Comparison of ENCODE assay signal across 9 mouse cellular contexts in genomic region chr2:146414484-146415291, GRCm38 (mm10).
A peak's percentile ranks its signal among the peaks of the same experiment; 100 is the strongest.
DNase-seq lines count a peak whose midpoint lies in the region; TF ChIP-seq lines count a peak whose summit lies in the region.
"Had no signal": no experiment of that assay in that cellular context is flagged by ENCODE, and none has a peak within 500 bp of the region (broad histone marks: within the 10 kb centered on the region; RNA-seq: fewer than 3 reads in every experiment).

No protein-coding gene starts in this region.

- peak; percentile 78 for DNase-seq in CH12.LX (ENCODE audit: extremely low read depth)
- DNase-seq in brain, embryonic 14.5 days (ENCODE audit: low read depth): peak; percentile 95
- DNase-seq in forebrain, embryonic 10.5 days (ENCODE audit: extremely low spot score, low spot score): peak; percentile 74
- peak; percentile 83 for DNase-seq in hindbrain, embryonic 10.5 days (ENCODE audit: low spot score)
- peak; percentile 64 to 82 for DNase-seq in layer of hippocampus, adult 8-10 months (ENCODE audit: low spot score in 2 of 2)
- peak; percentile 86 for DNase-seq in lung, postnatal 14 days
- peak; percentile 78 for DNase-seq in retina, postnatal 7 days (ENCODE audit: low read depth, low spot score)
- peak; percentile 8 to 51 for DNase-seq in urinary bladder, adult 18-20 months (ENCODE audit: low spot score in 2 of 2)

- no peak for TF ChIP-seq EP300 in CH12.LX (IDR thresholded peaks at IDR 0.05; ENCODE audit: low read length)

- WGBS in forebrain, embryonic 10.5 days: 37% methylated on average over 8 of the region's 8 CpGs
- 42% methylated on average over 8 of the region's 8 CpGs for WGBS in hindbrain, embryonic 10.5 days

- dilution Hi-C loops in CH12.LX (cut with MboI; ENCODE audit: extremely low pct_ligation_motif_present, extremely low pct_unique_long_range_greater_than_20kb, low sequenced_read_pairs): no loop called here

- no peak overlapping the region for H3K4me3 ChIP-seq in CH12.LX (replicated peaks in 1 of 3; ENCODE audit: low read depth in 2 of 3, low read length in 2 of 3, poor library complexity in 1 of 3)
- no peak overlapping the region for H3K4me3 ChIP-seq in forebrain, embryonic 10.5 days
- H3K4me3 ChIP-seq in hindbrain, embryonic 10.5 days: no peak overlapping the region
- H3K4me3 ChIP-seq: heart, embryonic 15.5 days had no signal

- H3K9ac ChIP-seq in CH12.LX (ENCODE audit: insufficient read depth, low read depth): no peak overlapping the region
- H3K9ac ChIP-seq: heart, embryonic 15.5 days had no signal

- no peak for TF ChIP-seq POLR2A in CH12.LX (IDR thresholded peaks at IDR 0.05; ENCODE audit: low read depth, low read length)
- TF ChIP-seq POLR2A in brain, embryonic 14.5 days (IDR thresholded peaks at IDR 0.05; ENCODE audit: borderline replicate concordance, extremely low read depth, insufficient read depth, insufficient read length, poor library complexity, severe bottlenecking): no peak

- H3K27ac ChIP-seq in CH12.LX (ENCODE audit: insufficient read depth, low read depth): no peak overlapping the region
- H3K27ac ChIP-seq in forebrain, embryonic 10.5 days: peak overlapping the region; percentile 4; the same call in 1 of the 2 replicates
- H3K27ac ChIP-seq in hindbrain, embryonic 10.5 days: peak overlapping the region; percentile 59
- H3K27ac ChIP-seq: heart, embryonic 15.5 days had no signal

- H3K79me2 ChIP-seq in CH12.LX (replicated peaks; ENCODE audit: control insufficient read depth, extremely low read depth, insufficient read depth, poor library complexity, severe bottlenecking): no peaks in the 10 kb centered on the region

- in situ Hi-C loops in CH12.LX (cut with MboI; ENCODE audit: low pct_ligation_motif_present, low pct_unique_long_range_greater_than_20kb, low sequenced_read_pairs): loop anchor here (10.0 kb wide), 2 partner anchors 150 to 460 kb away; no protein-coding TSS in a partner anchor

- TF ChIP-seq CTCF in CH12.LX (conservative IDR thresholded peaks at IDR 0.05 in 1 of 2, IDR thresholded peaks at IDR 0.05 in 1 of 2; ENCODE audit: low read depth in 2 of 2, low read length in 2 of 2): peak; percentile 58 to 81
- peak; percentile 88 for TF ChIP-seq CTCF in brain, embryonic 14.5 days (IDR thresholded peaks at IDR 0.05; ENCODE audit: borderline replicate concordance, extremely low read depth, insufficient read depth, insufficient read length)

- H3K4me2 ChIP-seq in CH12.LX (ENCODE audit: insufficient read depth, low read depth, poor library complexity, severe bottlenecking): no peak overlapping the region
- H3K4me2 ChIP-seq: heart, embryonic 15.5 days had no signal

- H3K27me3 ChIP-seq in CH12.LX (replicated peaks): no peaks in the 10 kb centered on the region
- H3K27me3 ChIP-seq in forebrain, embryonic 10.5 days (ENCODE audit: poor library complexity, severe bottlenecking): no peaks in the 10 kb centered on the region
- H3K27me3 ChIP-seq in hindbrain, embryonic 10.5 days (ENCODE audit: insufficient read depth, poor library complexity, severe bottlenecking): no peaks in the 10 kb centered on the region
- H3K27me3 ChIP-seq: heart, embryonic 15.5 days had no signal

- TF ChIP-seq RAD21 in CH12.LX (IDR thresholded peaks at IDR 0.05; ENCODE audit: low read depth, low read length): peak; percentile 81

- peaks cover 10 to 42% of the 10 kb centered on the region in 2 experiments for H3K4me1 ChIP-seq in CH12.LX (ENCODE audit: control insufficient read depth in 1 of 2, insufficient read depth in 2 of 2)
- H3K4me1 ChIP-seq in forebrain, embryonic 10.5 days: peaks cover 10% of the 10 kb centered on the region
- H3K4me1 ChIP-seq in hindbrain, embryonic 10.5 days (replicated peaks): peaks cover 4% of the 10 kb centered on the region; the same call in 1 of the 2 replicates
- H3K4me1 ChIP-seq: heart, embryonic 15.5 days had no signal

- peaks cover 0 to 23% of the 10 kb centered on the region in 2 experiments for H3K36me3 ChIP-seq in CH12.LX (replicated peaks in 1 of 2; ENCODE audit: control insufficient read depth in 1 of 2, insufficient read depth in 1 of 2, low read length in 1 of 2)
- peaks cover 6% of the 10 kb centered on the region for H3K36me3 ChIP-seq in forebrain, embryonic 10.5 days (replicated peaks)
- peaks cover 4% of the 10 kb centered on the region; the same call in 1 of the 2 replicates for H3K36me3 ChIP-seq in hindbrain, embryonic 10.5 days
- H3K36me3 ChIP-seq: heart, embryonic 15.5 days had no signal

- no peaks in the 10 kb centered on the region for H3K9me3 ChIP-seq in CH12.LX (replicated peaks; ENCODE audit: low read length)
- no peaks in the 10 kb centered on the region for H3K9me3 ChIP-seq in forebrain, embryonic 10.5 days
- H3K9me3 ChIP-seq in hindbrain, embryonic 10.5 days: no peaks in the 10 kb centered on the region
- H3K9me3 ChIP-seq: heart, embryonic 15.5 days had no signal

TF ChIP-seq in CH12.LX, 34 proteins besides CTCF, POLR2A, EP300 and RAD21:
- peak; percentile 17; the same call in 1 of the 2 replicates for TF ChIP-seq ZNF384 (IDR thresholded peaks at IDR 0.05; ENCODE audit: low read depth, low read length)
- TF ChIP-seq ELF1 (IDR thresholded peaks at IDR 0.05; ENCODE audit: low read depth, low read length): peak; percentile 6; the same call in 1 of the 2 replicates
- no peak for TF ChIP-seq MXI1 (IDR thresholded peaks at IDR 0.05; ENCODE audit: low read depth, low read length)
- no peak for TF ChIP-seq KAT2A (IDR thresholded peaks at IDR 0.05; ENCODE audit: insufficient replicate concordance, low read length)
- no peak for TF ChIP-seq HCFC1 (IDR thresholded peaks at IDR 0.05; ENCODE audit: low read depth, low read length)
- TF ChIP-seq MAX (IDR thresholded peaks at IDR 0.05; ENCODE audit: low read length): no peak
- TF ChIP-seq SMC3 (IDR thresholded peaks at IDR 0.05; ENCODE audit: low read depth, low read length): peak; percentile 70
- TF ChIP-seq SIN3A (IDR thresholded peaks at IDR 0.05; ENCODE audit: low read length): no peak

Comparison
In these comparisons a context has a peak if more than half of its experiments do, and no peak if none do; other contexts are left out.
1. DNase-seq: peak in every context shown above with its lines; median percentile 95 in brain, embryonic 14.5 days; 86 in lung, postnatal 14 days; 83 in hindbrain, embryonic 10.5 days; 78 in CH12.LX; 78 in retina, postnatal 7 days; 74 in forebrain, embryonic 10.5 days; 73 in layer of hippocampus, adult 8-10 months; 30 in urinary bladder, adult 18-20 months.